Mouse (Mus musculus): ENCODE data around the gene Smcr8. TPM values are rescaled to one million over a fixed set of nuclear protein-coding genes. Genes with fewer than 3 reads are reported as not detected.

The Smcr8 gene
- polyA plus RNA-seq, 3 experiments from 2014 or later, result 5.5 to 6.7 (median 6.3) TPM

Other genes starting within 250 kb of the Smcr8 start
- 10 to 100 TPM; 29.6 to 44.0 (median 41.0) TPM for gene Alkbh5, start 241.1 kb upstream of the Smcr8 start, polyA plus RNA-seq (2017; shearing (Covaris generic))
- 10 to 100 TPM in 1 of 3 experiments, 1 to 10 TPM in 2; 6.6 to 10.3 (median 9.9) TPM for gene Llgl1, start 77.8 kb upstream of the Smcr8 start, polyA plus RNA-seq (2017; shearing (Covaris generic))
- gene Flii, start 50.3 kb upstream of the Smcr8 start, polyA plus RNA-seq (2017; shearing (Covaris generic)), result 10 to 100 TPM; 77.5 to 90.2 (median 77.9) TPM
- gene Mief2, start 49.1 kb upstream of the Smcr8 start, polyA plus RNA-seq (2017; shearing (Covaris generic)), result 10 to 100 TPM in 2 of 3 experiments, 1 to 10 TPM in 1; 8.7 to 11.4 (median 10.3) TPM
- 10 to 100 TPM; 10.6 to 13.8 (median 12.5) TPM for gene Top3a, start 159 bp upstream of the Smcr8 start, polyA plus RNA-seq (2017; shearing (Covaris generic))
- 10 to 100 TPM; 13.3 to 16.0 (median 15.6) TPM for gene Shmt1, start 34.2 kb downstream of the Smcr8 start, polyA plus RNA-seq (2017; shearing (Covaris generic))
- gene Dhrs7b, start 53.1 kb downstream of the Smcr8 start, polyA plus RNA-seq (2017; shearing (Covaris generic)), result 10 to 100 TPM; 16.1 to 20.6 (median 19.2) TPM
- 10 to 100 TPM; 22.8 to 30.3 (median 28.2) TPM for gene Tmem11, start 101.7 kb downstream of the Smcr8 start, polyA plus RNA-seq (2017; shearing (Covaris generic))
- 1 to 10 TPM; 5.4 to 6.7 (median 6.4) TPM for gene Natd1, start 137.2 kb downstream of the Smcr8 start, polyA plus RNA-seq (2017; shearing (Covaris generic))
- gene Map2k3, start 154.5 kb downstream of the Smcr8 start, polyA plus RNA-seq (2017; shearing (Covaris generic)), result 100 to 1,000 TPM in 1 of 3 experiments, 10 to 100 TPM in 2; 46.2 to 121 (median 54.2) TPM
- not detected for gene Kcnj12, start 245.0 kb downstream of the Smcr8 start, polyA plus RNA-seq (2017; shearing (Covaris generic))